Mouse (Mus musculus) CH12.LX (cell line): ENCODE measurements around the gene Arhgef12.

Experiments
- CTCF ChIP-seq, 2 experiments: IDR thresholded peaks in 1 of 2; conservative IDR thresholded peaks in 1 of 2; 2 replicates each; pipeline ENCODE4 v1.5.1; 2011 to 2012; ENCODE audit warnings: low read depth in 2 of 2, low read length in 2 of 2, improper control_type of control experiment in 1 of 2, inconsistent platforms in 1 of 2, mild to moderate bottlenecking in 1 of 2, moderate library complexity in 1 of 2
- SIN3A ChIP-seq: IDR thresholded peaks from 2 replicates; pipeline ENCODE4 v1.6.1; 2012; ENCODE audit warnings: low read length, improper control_type of control experiment, inconsistent platforms
- USF1 ChIP-seq: IDR thresholded peaks from 2 replicates; pipeline ENCODE4 v1.6.1; 2014; ENCODE audit warnings: low read depth, mild to moderate bottlenecking, inconsistent platforms, low read length, improper control_type of control experiment

DNA sequence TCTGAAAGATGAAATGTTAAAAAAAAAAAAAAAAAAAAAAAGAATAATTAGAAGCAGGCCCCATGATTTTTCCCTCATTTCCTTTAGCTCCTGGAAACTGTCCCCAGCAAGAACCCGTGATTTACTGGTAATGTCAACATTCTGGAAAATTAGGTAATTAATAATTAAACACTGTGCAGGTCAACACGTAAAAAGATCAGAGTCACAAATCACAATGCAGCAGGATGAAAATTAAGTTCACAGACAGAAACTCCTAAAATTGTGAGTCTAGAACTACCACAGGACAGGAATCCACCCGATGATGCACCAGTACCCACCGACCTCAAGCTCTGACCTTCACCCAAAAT lies 2.5 kb downstream of the Arhgef12 start:
- TF ChIP-seq USF1 (no peak), CTCF (conservative IDR thresholded peaks at IDR 0.05 in 1 of 2, IDR thresholded peaks at IDR 0.05 in 1 of 2; ENCODE audit: low read depth in 2 of 2, low read length in 2 of 2) (no peak), SIN3A (no peak)
